Mouse (Mus musculus) intestine, postnatal 0 days (tissue): Measurements from ENCODE around the gene Prok2. TPM values are rescaled to one million over a fixed set of nuclear protein-coding genes. Genes with fewer than 3 reads are reported as not detected.

ENCODE experiments used
- ATAC-seq: fragments of 200-750 bp; cut with Nextera tagmentation; 2 replicates; pipeline ENCODE4 v1.8.0; 2017; ENCODE audit warnings: mild to moderate bottlenecking, moderate TSS enrichment, moderate library complexity
- H3K27ac ChIP-seq: fragments of 300-500 bp; sonication (generic); 2 replicates; pipeline ENCODE4 v1.5.1; 2014; ENCODE audit warnings: mild to moderate bottlenecking, low read depth, low read length, moderate library complexity
- H3K27me3 ChIP-seq: fragments of 300-500 bp; sonication (generic); replicated peaks from 2 replicates; pipeline ENCODE4 v1.6.1; 2014; ENCODE audit warnings: low read length, mixed read lengths; ENCODE audit not compliant: control insufficient read depth, insufficient read depth
- H3K36me3 ChIP-seq: fragments of 300-500 bp; sonication (generic); 2 replicates; pipeline ENCODE4 v1.6.1; 2014; ENCODE audit warnings: mild to moderate bottlenecking, moderate library complexity; ENCODE audit not compliant: control insufficient read depth, insufficient read depth
- H3K4me1 ChIP-seq: fragments of 300-500 bp; sonication (generic); replicated peaks from 2 replicates; pipeline ENCODE4 v1.6.1; 2014; ENCODE audit warnings: antibody characterized with exemption, low read length, mixed read lengths; ENCODE audit not compliant: control insufficient read depth, insufficient read depth
- H3K4me2 ChIP-seq: fragments of 300-500 bp; sonication (generic); replicated peaks from 2 replicates; pipeline ENCODE4 v1.6.1; 2014; ENCODE audit warnings: low read depth, mild to moderate bottlenecking, moderate library complexity
- H3K4me3 ChIP-seq: fragments of 300-500 bp; sonication (generic); 2 replicates; pipeline ENCODE4 v1.5.1; 2014; ENCODE audit warnings: low read depth, low read length
- H3K9ac ChIP-seq: fragments of 300-500 bp; sonication (generic); 2 replicates; pipeline ENCODE4 v1.6.1; 2014; ENCODE audit warnings: mild to moderate bottlenecking, low read depth, low read length
- H3K9me3 ChIP-seq: fragments of 300-500 bp; sonication (generic); 2 replicates; pipeline ENCODE4 v1.6.1; 2016; ENCODE audit warnings: mixed run types; ENCODE audit not compliant: control insufficient read depth
- CTCF ChIP-seq: sonication (generic); IDR thresholded peaks from 2 replicates; pipeline ENCODE4 v1.5.1; 2016; ENCODE audit warnings: low read depth, mild to moderate bottlenecking, control low read depth, antibody characterized with exemption, moderate library complexity
- WGBS: fragments of 180-500 bp; shearing (Covaris S2); extraction: QIAGEN DNeasy Blood & Tissue Kit; methylation state at CpG from one replicate; pipeline ENCODE4 v1.1.7; 2014; 5-methylcytosine and 5-hydroxymethylcytosine counted together
- polyA plus RNA-seq: library from polyadenylated mRNA; unstranded; fragments of >200 nt; fragmentation: Nextera tagmentation; extraction: Ambion mirVana; gene quantifications from 2 replicates; pipeline ENCODE4 v1.2.1, GENCODE M21; 2015

Prok2 gene
- polyA plus RNA-seq, 1 experiment from 2014 or later, result not detected

DNA sequence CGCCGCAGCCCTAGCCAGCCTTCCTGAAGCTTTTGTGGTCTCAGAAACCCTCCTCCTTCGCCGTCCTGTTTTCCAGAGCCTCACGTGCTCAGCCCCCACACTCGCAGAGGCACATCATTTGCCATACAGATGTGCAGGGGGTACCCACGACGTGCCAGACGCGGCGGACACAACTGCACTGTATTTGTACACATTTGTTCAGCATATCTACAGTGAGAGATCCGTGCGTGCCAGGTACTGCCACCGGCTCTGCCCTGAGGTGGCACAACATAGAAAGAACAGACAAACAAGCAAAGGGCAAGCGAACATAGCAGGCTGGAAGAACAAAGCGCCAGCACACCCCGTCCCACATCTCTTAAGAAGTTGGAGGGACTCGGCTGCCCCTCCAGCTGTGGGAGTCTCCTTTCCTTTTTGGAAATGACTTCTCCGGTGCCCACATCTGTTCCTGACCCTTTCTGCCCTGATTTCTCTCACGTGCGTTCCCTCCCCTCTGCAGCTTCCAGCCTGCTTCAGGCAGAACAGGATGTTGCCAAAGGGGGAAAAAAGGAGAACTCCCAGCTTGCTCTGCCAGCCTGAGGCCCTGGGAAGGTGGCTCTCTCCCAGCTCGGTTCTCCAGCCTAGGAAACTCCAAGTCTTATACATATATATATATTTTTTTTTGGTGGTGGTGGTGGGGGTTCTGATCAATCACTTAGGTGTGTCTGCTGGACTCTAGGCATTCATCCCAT lies 548 bp upstream of the Prok2 start:
- WGBS, result 7% methylated on average over 22 of the region's 22 CpGs
- H3K27me3 ChIP-seq, result peaks cover 25% of the 10 kb centered on the region
- no peak for ATAC-seq

GRCm38 (mm10) chr6:99722390-99722789 lies 3.8 kb downstream of the Prok2 start:
- TF ChIP-seq CTCF, result no peak
- Histone ChIP-seq H3K4me1 (no peaks in the 10 kb centered on the region), H3K4me3 (no peak overlapping the region), H3K27ac (no peak overlapping the region), H3K9me3 (no peaks in the 10 kb centered on the region), H3K4me2 (no peak overlapping the region), H3K36me3 (no peaks in the 10 kb centered on the region), H3K27me3 (peaks cover 25% of the 10 kb centered on the region), H3K9ac (no peak overlapping the region)
- no peak for ATAC-seq
- WGBS, result 93% methylated on average over 9 of the region's 9 CpGs

More for the DNA sequence above, 548 bp upstream of the Prok2 start:
- H3K4me2 ChIP-seq, result peak overlapping the region; percentile 75
- no peaks in the 10 kb centered on the region for H3K36me3 ChIP-seq
- peak overlapping the region; percentile 45 for H3K4me3 ChIP-seq
- no peak for TF ChIP-seq CTCF
- H3K4me1 ChIP-seq, result no peaks in the 10 kb centered on the region
- no peak overlapping the region for H3K27ac ChIP-seq
- no peaks in the 10 kb centered on the region for H3K9me3 ChIP-seq
- no peak overlapping the region for H3K9ac ChIP-seq

DNA sequence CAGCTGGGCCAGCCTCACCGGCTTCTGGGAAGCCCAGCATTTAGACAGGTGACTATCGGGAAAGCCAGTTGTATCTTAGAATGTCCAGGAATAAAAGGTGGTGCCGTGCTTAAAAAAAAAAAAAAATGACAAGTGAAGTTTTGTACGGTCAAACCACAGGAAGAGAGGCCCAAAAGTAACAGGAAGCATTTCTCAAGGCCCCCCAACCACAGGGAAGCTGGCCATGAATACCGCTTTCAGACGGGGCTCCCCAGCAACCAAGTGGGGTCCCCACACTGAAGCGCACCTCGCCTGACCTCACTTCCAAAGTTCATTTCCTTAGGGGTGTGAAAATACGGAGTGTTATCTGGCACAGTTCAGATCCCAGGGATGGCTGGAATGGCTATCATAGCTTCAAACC lies 5.2 kb downstream of the Prok2 start:
- no peak overlapping the region for H3K4me2 ChIP-seq
- H3K4me1 ChIP-seq, result no peaks in the 10 kb centered on the region
- no peaks in the 10 kb centered on the region for H3K9me3 ChIP-seq
- no peak for ATAC-seq
- H3K9ac ChIP-seq, result no peak overlapping the region
- TF ChIP-seq CTCF, result no peak
- H3K27ac ChIP-seq, result no peak overlapping the region
- H3K4me3 ChIP-seq, result no peak overlapping the region
- WGBS, result 74% methylated on average over 9 of the region's 9 CpGs
- H3K36me3 ChIP-seq, result no peaks in the 10 kb centered on the region
- H3K27me3 ChIP-seq, result peaks cover 11% of the 10 kb centered on the region

- 71% methylated on average over 6 of the region's 6 CpGs for WGBS
- Histone ChIP-seq H3K27ac (no peak overlapping the region), H3K36me3 (no peaks in the 10 kb centered on the region), H3K9me3 (no peaks in the 10 kb centered on the region), H3K4me1 (no peaks in the 10 kb centered on the region), H3K27me3 (no peaks in the 10 kb centered on the region), H3K9ac (no peak overlapping the region), H3K4me2 (no peak overlapping the region), H3K4me3 (no peak overlapping the region)
- peak; percentile 11; the same call in 1 of the 2 replicates for TF ChIP-seq CTCF
- no peak for ATAC-seq
These were observed 10.3 kb downstream of the Prok2 start for GRCm38 (mm10) chr6:99715913-99716312.

- Histone ChIP-seq H3K4me3 (no peak overlapping the region), H3K4me2 (no peak overlapping the region), H3K27me3 (no peaks in the 10 kb centered on the region), H3K27ac (no peak overlapping the region), H3K9ac (no peak overlapping the region), H3K4me1 (no peaks in the 10 kb centered on the region), H3K9me3 (no peaks in the 10 kb centered on the region), H3K36me3 (no peaks in the 10 kb centered on the region)
- 62% methylated on average over 6 of the region's 6 CpGs for WGBS
- ATAC-seq, result no peak
- TF ChIP-seq CTCF, result 0 out of 2 replicates have a peak, but pooled peaks have one; percentile 1
These were observed 11.0 kb downstream of the Prok2 start for GRCm38 (mm10) chr6:99715191-99715590.

GRCm38 (mm10) chr6:99713256-99713655 lies 12.9 kb downstream of the Prok2 start:
- no peak overlapping the region for H3K4me2 ChIP-seq
- H3K27ac ChIP-seq, result no peak overlapping the region
- no peaks in the 10 kb centered on the region for H3K4me1 ChIP-seq
- H3K9ac ChIP-seq, result no peak overlapping the region
- no peak for TF ChIP-seq CTCF
- no peaks in the 10 kb centered on the region for H3K27me3 ChIP-seq
- H3K36me3 ChIP-seq, result no peaks in the 10 kb centered on the region
- H3K4me3 ChIP-seq, result no peak overlapping the region
- ATAC-seq, result no peak
- 83% methylated on average over 5 of the region's 5 CpGs for WGBS
- H3K9me3 ChIP-seq, result no peaks in the 10 kb centered on the region
